Mouse (Mus musculus) stomach, embryonic 14.5 days (tissue): ENCODE data around the gene Nhlrc2. TPM values are rescaled to one million over a fixed set of nuclear protein-coding genes. Genes with fewer than 3 reads are reported as not detected.
"Not testable (repeated sequence)": the region's sequence is repeated elsewhere in the genome, so short reads cannot be mapped to it uniquely, and the experiment has no call there.

Experiments used
- ATAC-seq: fragments of 200-750 bp; cut with Nextera tagmentation; 2 replicates; pipeline ENCODE4 v1.8.0; 2017; ENCODE audit warnings: low read depth, moderate TSS enrichment; ENCODE audit not compliant: insufficient number of reproducible peaks, insufficient read depth, low FRiP score
- H3K27ac ChIP-seq: fragments of 300-500 bp; sonication (generic); 2 replicates; pipeline ENCODE4 v1.5.1; 2014; ENCODE audit warnings: mild to moderate bottlenecking, low read length, moderate library complexity, mixed read lengths
- H3K27me3 ChIP-seq: fragments of 300-500 bp; sonication (generic); 2 replicates; pipeline ENCODE4 v1.6.1; 2014; ENCODE audit warnings: low read length, control low read depth, mixed read lengths; ENCODE audit not compliant: control insufficient read depth, insufficient read depth
- H3K36me3 ChIP-seq: fragments of 300-500 bp; sonication (generic); 2 replicates; pipeline ENCODE4 v1.6.1; 2014; ENCODE audit warnings: mild to moderate bottlenecking, control low read depth, low read length, moderate library complexity, mixed read lengths; ENCODE audit not compliant: control insufficient read depth, insufficient read depth
- H3K4me1 ChIP-seq: fragments of 300-500 bp; sonication (generic); 2 replicates; pipeline ENCODE4 v1.6.1; 2014; ENCODE audit warnings: low read length, control low read depth, mixed read lengths; ENCODE audit not compliant: control insufficient read depth, insufficient read depth
- H3K4me2 ChIP-seq: fragments of 300-500 bp; sonication (generic); replicated peaks from 2 replicates; pipeline ENCODE4 v1.6.1; 2014; ENCODE audit warnings: low read depth, low read length, control low read depth
- H3K4me3 ChIP-seq: fragments of 300-500 bp; sonication (generic); 2 replicates; pipeline ENCODE4 v1.5.1; 2014; ENCODE audit warnings: low read depth, low read length, control low read depth
- H3K9ac ChIP-seq: fragments of 300-500 bp; sonication (generic); replicated peaks from 2 replicates; pipeline ENCODE4 v1.6.1; 2014; ENCODE audit warnings: low read depth, mild to moderate bottlenecking, control low read depth, low read length, moderate library complexity, mixed read lengths
- H3K9me3 ChIP-seq: fragments of 300-500 bp; sonication (generic); 2 replicates; pipeline ENCODE4 v1.6.1; 2016; ENCODE audit warnings: low read depth, low read length, control low read depth; ENCODE audit not compliant: control insufficient read depth
- WGBS: fragments of 180-500 bp; shearing (Covaris S2); extraction: QIAGEN DNeasy Blood & Tissue Kit; methylation state at CpG from one replicate; pipeline ENCODE4 v1.1.7; 2014; 5-methylcytosine and 5-hydroxymethylcytosine counted together
- polyA plus RNA-seq: library from polyadenylated mRNA; unstranded; fragments of >200 nt; fragmentation: Nextera tagmentation; extraction: Ambion mirVana; gene quantifications from 2 replicates; pipeline ENCODE4 v1.2.1, GENCODE M21; 2014

Gene Nhlrc2
- polyA plus RNA-seq = 20.4 and 20.9 TPM in 2 replicates

GRCm38 (mm10) chr19:56548230-56549032 is at the start of gene Nhlrc2:
TSS of gene Nhlrc2 (plus strand) at chr19:56548261.
- Histone ChIP-seq H3K4me2 (peak within 1 kb of the TSS; percentile 58), H3K4me1 (peaks cover 13% of the 10 kb centered on the region), H3K36me3 (peaks cover 18% of the 10 kb centered on the region), H3K9me3 (no peaks in the 10 kb centered on the region), H3K27me3 (no peaks in the 10 kb centered on the region), H3K27ac (peak within 1 kb of the TSS; percentile 98), H3K4me3 (peak within 1 kb of the TSS; percentile 70), H3K9ac (peak within 1 kb of the TSS; percentile 96)
- peak; percentile 89 for ATAC-seq
- under 1% methylated on average over 68 of the region's 69 CpGs for WGBS

GRCm38 (mm10) chr19:56503069-56503468 is 45.0 kb upstream of the Nhlrc2 start:
- WGBS = no CpG with 5 or more reads among the region's 5 CpGs
- not testable (repeated sequence) for H3K4me2 ChIP-seq, H3K4me1 ChIP-seq, H3K9me3 ChIP-seq, H3K27ac ChIP-seq, H3K4me3 ChIP-seq, H3K36me3 ChIP-seq, H3K9ac ChIP-seq, H3K27me3 ChIP-seq, ATAC-seq

DNA sequence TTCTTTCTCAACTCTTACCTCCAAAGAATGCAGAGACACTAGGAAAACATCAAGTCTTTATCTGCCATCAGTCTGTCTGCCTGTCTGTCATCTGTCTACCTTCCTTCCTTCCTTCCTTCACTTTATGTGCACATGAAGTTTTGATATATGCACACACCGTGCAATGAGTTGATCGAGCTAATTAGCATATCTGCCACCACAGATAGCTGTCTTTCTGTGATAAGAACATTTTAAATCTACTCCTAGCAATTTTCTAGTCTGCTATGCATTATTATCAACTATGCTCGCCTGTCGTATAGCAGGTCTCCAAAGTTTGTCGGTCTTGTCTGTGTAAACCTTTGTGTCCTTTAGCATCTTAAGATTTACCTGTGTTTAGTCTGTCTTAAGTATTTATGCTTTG is 44.5 kb upstream of the Nhlrc2 start:
- not testable (repeated sequence) for H3K4me2 ChIP-seq, H3K4me3 ChIP-seq, H3K9me3 ChIP-seq, H3K27ac ChIP-seq, H3K9ac ChIP-seq, H3K4me1 ChIP-seq, H3K36me3 ChIP-seq, ATAC-seq, H3K27me3 ChIP-seq
- no CpG with 5 or more reads among the region's 5 CpGs for WGBS

- WGBS = no CpG with 5 or more reads among the region's 4 CpGs
- H3K4me1 ChIP-seq, H3K9ac ChIP-seq, ATAC-seq, H3K27me3 ChIP-seq, H3K9me3 ChIP-seq, H3K36me3 ChIP-seq, H3K4me3 ChIP-seq, H3K4me2 ChIP-seq, H3K27ac ChIP-seq: not testable (repeated sequence)
Observed at GRCm38 (mm10) chr19:56511207-56511606, 36.9 kb upstream of the Nhlrc2 start.

GRCm38 (mm10) chr19:56513527-56513926 is 34.5 kb upstream of the Nhlrc2 start:
- not testable (repeated sequence) for H3K4me3 ChIP-seq, H3K4me2 ChIP-seq, H3K36me3 ChIP-seq, H3K9me3 ChIP-seq, H3K27me3 ChIP-seq, H3K27ac ChIP-seq, H3K9ac ChIP-seq, H3K4me1 ChIP-seq, ATAC-seq
- WGBS = no CpG with 5 or more reads among the region's 2 CpGs

DNA sequence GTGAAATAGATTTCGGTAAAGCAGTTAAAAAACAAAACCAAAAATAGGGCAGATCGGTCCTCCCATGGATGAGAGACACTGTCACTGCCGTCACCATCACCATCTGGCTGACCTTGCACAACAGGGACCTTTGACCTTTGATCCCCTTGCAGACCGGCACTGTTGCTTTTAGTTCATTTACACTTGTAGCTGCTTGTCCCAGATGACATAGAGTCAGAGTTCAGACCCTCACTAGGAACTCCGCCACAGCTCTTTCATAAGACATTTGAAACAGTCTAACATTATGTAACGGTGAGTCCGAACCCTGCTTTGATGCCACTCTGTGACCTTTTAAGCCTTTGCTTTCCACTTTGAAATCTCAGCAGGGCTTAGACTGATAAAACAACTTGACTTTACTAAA is 28.7 kb upstream of the Nhlrc2 start:
- H3K4me2 ChIP-seq, ATAC-seq, H3K4me1 ChIP-seq, H3K27ac ChIP-seq, H3K36me3 ChIP-seq, H3K9ac ChIP-seq, H3K27me3 ChIP-seq, H3K4me3 ChIP-seq, H3K9me3 ChIP-seq: not testable (repeated sequence)
- no CpG with 5 or more reads among the region's 7 CpGs for WGBS

DNA sequence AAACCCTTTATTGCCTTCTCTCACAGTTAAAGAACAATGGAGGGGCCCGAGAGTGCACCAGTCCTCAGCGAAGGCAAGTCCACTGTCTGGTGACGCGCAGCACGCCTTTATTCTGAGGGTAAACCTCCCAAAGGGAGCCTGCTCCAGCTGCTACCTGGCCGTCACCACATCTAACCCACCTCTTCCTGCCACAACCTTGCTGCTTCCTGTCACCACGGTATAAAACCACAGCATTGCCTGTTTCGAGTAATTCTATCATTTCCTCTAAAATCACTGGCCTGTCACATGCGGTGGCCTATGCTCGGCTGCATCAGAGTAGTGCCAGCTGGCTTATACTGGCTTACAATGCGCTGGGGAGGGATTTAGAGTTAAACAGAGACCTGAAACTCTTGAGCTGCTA is 17.5 kb upstream of the Nhlrc2 start:
- H3K9ac ChIP-seq, H3K9me3 ChIP-seq, H3K36me3 ChIP-seq, H3K27me3 ChIP-seq, H3K4me3 ChIP-seq, ATAC-seq, H3K27ac ChIP-seq, H3K4me1 ChIP-seq, H3K4me2 ChIP-seq: not testable (repeated sequence)
- no CpG with 5 or more reads among the region's 11 CpGs for WGBS

DNA sequence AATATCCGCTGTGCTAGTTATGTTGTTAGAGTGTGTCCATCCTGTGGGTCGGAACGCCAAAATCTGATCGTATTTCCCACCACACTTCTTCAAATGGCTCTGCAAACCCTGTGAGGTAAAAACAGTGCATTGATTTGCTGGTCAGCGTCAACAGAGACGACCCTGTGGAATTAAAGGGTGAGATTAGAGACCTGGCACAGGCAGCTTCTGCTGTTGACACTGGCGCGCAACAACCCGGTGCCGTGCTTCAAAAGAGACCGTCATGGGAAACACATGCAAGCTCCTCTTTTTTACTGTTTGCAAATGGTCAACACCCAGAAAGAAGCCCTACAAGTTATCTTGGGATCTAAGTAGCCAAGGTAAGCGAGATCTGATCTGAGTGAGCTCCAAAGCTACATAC is 16.8 kb upstream of the Nhlrc2 start:
- H3K27ac ChIP-seq = no peak overlapping the region
- H3K36me3 ChIP-seq = peaks cover 7% of the 10 kb centered on the region
- no peak for ATAC-seq
- H3K4me1 ChIP-seq = 0 out of 2 replicates have a peak, but pooled peaks cover 4% of the 10 kb centered on the region
- H3K9ac ChIP-seq = no peak overlapping the region
- H3K27me3 ChIP-seq = no peaks in the 10 kb centered on the region
- H3K4me2 ChIP-seq = no peak overlapping the region
- no peaks in the 10 kb centered on the region for H3K9me3 ChIP-seq
- 80% methylated on average over 12 of the region's 12 CpGs for WGBS
- no peak overlapping the region for H3K4me3 ChIP-seq
